Mouse (Mus musculus): ENCODE measurements around the gene Gas7. TPM values are rescaled to one million over a fixed set of nuclear protein-coding genes. Genes with fewer than 3 reads are reported as not detected.

Gene Gas7
- total and polyA plus RNA-seq, 2 experiments: 1.5 to 1.7 TPM

GRCm38 (mm10) chr11:67455527-67455981 is 317 bp downstream of the Gas7 start:
- Histone ChIP-seq H3K4me1 (ENCODE audit: control insufficient read depth, insufficient read depth, low read length) (no peaks in the 10 kb centered on the region), H3K9ac (ENCODE audit: low read depth, low read length) (peak overlapping the region; percentile 48), H3K27me3 (ENCODE audit: control insufficient read depth, insufficient read depth, low read length) (peaks cover 12% of the 10 kb centered on the region), H3K27ac (replicated peaks; ENCODE audit: insufficient read depth, low read depth, low read length) (no peak overlapping the region), H3K36me3 (ENCODE audit: control insufficient read depth, insufficient read depth, low read length) (no peaks in the 10 kb centered on the region), H3K4me3 (ENCODE audit: insufficient read depth, low read depth, low read length) (peak overlapping the region; percentile 75; the same call in 1 of the 2 replicates), H3K79me2 (ENCODE audit: control insufficient read depth, insufficient read depth, low read length) (no peaks in the 10 kb centered on the region)
- 5% methylated on average over 42 of the region's 42 CpGs for WGBS
- DNase-seq (ENCODE audit: extremely low read depth, low read depth, low spot score): no peak
- TF ChIP-seq POLR2A (IDR thresholded peaks at IDR 0.05; ENCODE audit: extremely low read depth, insufficient read depth, low read length) (no peak), CTCF (IDR thresholded peaks at IDR 0.05; ENCODE audit: low read depth, low read length) (no peak)

- H3K36me3 ChIP-seq (ENCODE audit: control insufficient read depth, insufficient read depth, low read length): no peaks in the 10 kb centered on the region
- TF ChIP-seq POLR2A (IDR thresholded peaks at IDR 0.05; ENCODE audit: extremely low read depth, insufficient read depth, low read length) (no peak), CTCF (IDR thresholded peaks at IDR 0.05; ENCODE audit: low read depth, low read length) (no peak)
- H3K4me3 ChIP-seq (ENCODE audit: insufficient read depth, low read depth, low read length): peak overlapping the region; percentile 75; the same call in 1 of the 2 replicates
- no peak for DNase-seq (ENCODE audit: extremely low read depth, low read depth, low spot score)
- peak overlapping the region; percentile 34; the same call in 1 of the 2 replicates for H3K9ac ChIP-seq (ENCODE audit: low read depth, low read length)
- H3K79me2 ChIP-seq (ENCODE audit: control insufficient read depth, insufficient read depth, low read length): no peaks in the 10 kb centered on the region
- H3K4me1 ChIP-seq (ENCODE audit: control insufficient read depth, insufficient read depth, low read length): no peaks in the 10 kb centered on the region
- peaks cover 12% of the 10 kb centered on the region for H3K27me3 ChIP-seq (ENCODE audit: control insufficient read depth, insufficient read depth, low read length)
- 48% methylated on average over 7 of the region's 7 CpGs for WGBS
- H3K27ac ChIP-seq (replicated peaks; ENCODE audit: insufficient read depth, low read depth, low read length): no peak overlapping the region
Observed at GRCm38 (mm10) chr11:67456029-67456428, 792 bp downstream of the Gas7 start.

DNA sequence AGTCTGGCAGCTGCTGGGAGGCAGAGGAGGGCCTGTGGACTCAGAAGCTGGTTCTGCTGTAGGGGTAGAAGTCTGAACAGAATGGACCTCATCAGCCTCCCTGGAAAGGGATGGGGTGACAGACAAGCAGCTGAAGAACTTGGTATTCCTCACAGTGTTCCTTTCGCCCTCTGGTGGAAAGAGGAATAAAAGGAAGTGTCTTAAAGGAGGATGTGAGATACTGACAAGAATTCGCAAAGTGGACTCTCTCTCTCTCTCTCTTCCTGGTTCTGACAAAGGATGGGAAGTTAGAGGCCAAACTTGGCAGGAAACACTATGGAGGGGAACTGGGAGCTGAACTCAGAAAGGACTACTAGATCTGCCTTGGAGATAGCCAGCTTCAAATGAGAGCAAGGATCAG is 2.9 kb downstream of the Gas7 start:
- Histone ChIP-seq H3K4me1 (ENCODE audit: control insufficient read depth, insufficient read depth, low read length) (no peaks in the 10 kb centered on the region), H3K4me3 (ENCODE audit: insufficient read depth, low read depth, low read length) (no peak overlapping the region), H3K27ac (replicated peaks; ENCODE audit: insufficient read depth, low read depth, low read length) (no peak overlapping the region), H3K36me3 (ENCODE audit: control insufficient read depth, insufficient read depth, low read length) (no peaks in the 10 kb centered on the region), H3K9ac (ENCODE audit: low read depth, low read length) (no peak overlapping the region), H3K79me2 (ENCODE audit: control insufficient read depth, insufficient read depth, low read length) (no peaks in the 10 kb centered on the region), H3K27me3 (ENCODE audit: control insufficient read depth, insufficient read depth, low read length) (peaks cover 12% of the 10 kb centered on the region)
- DNase-seq (ENCODE audit: extremely low read depth, low read depth, low spot score): peak; percentile 17
- TF ChIP-seq POLR2A (IDR thresholded peaks at IDR 0.05; ENCODE audit: extremely low read depth, insufficient read depth, low read length) (no peak), CTCF (IDR thresholded peaks at IDR 0.05; ENCODE audit: low read depth, low read length) (no peak)
- 68% methylated on average over 2 of the region's 2 CpGs for WGBS

DNA sequence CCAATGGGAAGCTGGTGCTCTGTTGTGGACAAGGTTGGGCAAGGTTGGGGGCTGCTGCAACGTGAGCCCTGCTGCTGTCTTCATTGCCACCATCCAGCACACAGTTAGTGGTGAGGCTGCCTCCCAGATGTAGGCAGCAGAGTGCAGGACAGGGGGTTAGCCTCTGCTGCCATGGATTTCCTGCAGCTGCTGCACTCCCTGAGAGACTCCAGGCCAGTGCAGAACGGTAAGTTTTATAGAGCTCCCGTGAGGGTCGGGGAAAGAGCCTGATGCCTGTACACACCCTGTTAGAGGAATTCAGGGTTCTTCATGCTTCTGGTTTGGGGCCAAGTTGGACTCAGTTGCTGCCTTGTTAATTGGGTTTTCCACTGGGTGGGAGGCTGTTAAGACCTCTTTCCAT is 11.9 kb downstream of the Gas7 start:
- no peaks in the 10 kb centered on the region; the same call in 1 of the 2 replicates for H3K79me2 ChIP-seq (ENCODE audit: control insufficient read depth, insufficient read depth, low read length)
- H3K27ac ChIP-seq (replicated peaks; ENCODE audit: insufficient read depth, low read depth, low read length): no peak overlapping the region
- DNase-seq (ENCODE audit: extremely low read depth, low read depth, low spot score): no peak
- 72% methylated on average over 4 of the region's 4 CpGs for WGBS
- no peaks in the 10 kb centered on the region for H3K27me3 ChIP-seq (ENCODE audit: control insufficient read depth, insufficient read depth, low read length)
- H3K9ac ChIP-seq (ENCODE audit: low read depth, low read length): no peak overlapping the region
- H3K4me3 ChIP-seq (ENCODE audit: insufficient read depth, low read depth, low read length): no peak overlapping the region
- TF ChIP-seq CTCF (IDR thresholded peaks at IDR 0.05; ENCODE audit: low read depth, low read length) (no peak), POLR2A (IDR thresholded peaks at IDR 0.05; ENCODE audit: extremely low read depth, insufficient read depth, low read length) (no peak)
- no peaks in the 10 kb centered on the region for H3K36me3 ChIP-seq (ENCODE audit: control insufficient read depth, insufficient read depth, low read length)
- H3K4me1 ChIP-seq (ENCODE audit: control insufficient read depth, insufficient read depth, low read length): no peaks in the 10 kb centered on the region

DNA sequence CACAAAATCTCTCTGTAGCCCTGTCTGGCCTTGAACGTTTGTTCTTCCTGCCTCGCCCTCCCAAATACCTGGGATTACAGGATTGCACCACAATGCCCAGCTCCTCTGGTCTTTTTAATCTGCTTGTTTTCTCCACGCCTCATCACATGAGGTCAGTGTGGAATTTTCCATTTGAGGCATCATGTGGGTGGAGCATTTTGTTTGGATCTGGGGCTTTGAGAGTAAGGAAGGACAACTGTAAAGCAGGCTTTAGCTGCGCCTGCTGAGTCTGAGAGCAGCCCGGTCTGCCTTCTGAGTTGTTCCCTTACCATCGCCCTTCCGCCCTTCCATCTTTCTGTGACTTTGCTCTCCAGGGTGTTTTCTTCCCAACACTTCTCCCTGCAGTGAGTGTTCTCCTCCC is 13.6 kb downstream of the Gas7 start:
- no peak for DNase-seq (ENCODE audit: extremely low read depth, low read depth, low spot score)
- TF ChIP-seq CTCF (IDR thresholded peaks at IDR 0.05; ENCODE audit: low read depth, low read length) (no peak), POLR2A (IDR thresholded peaks at IDR 0.05; ENCODE audit: extremely low read depth, insufficient read depth, low read length) (no peak)
- Histone ChIP-seq H3K27me3 (ENCODE audit: control insufficient read depth, insufficient read depth, low read length) (no peaks in the 10 kb centered on the region), H3K36me3 (ENCODE audit: control insufficient read depth, insufficient read depth, low read length) (no peaks in the 10 kb centered on the region), H3K4me3 (ENCODE audit: insufficient read depth, low read depth, low read length) (no peak overlapping the region), H3K79me2 (ENCODE audit: control insufficient read depth, insufficient read depth, low read length) (no peaks in the 10 kb centered on the region; the same call in 1 of the 2 replicates), H3K4me1 (ENCODE audit: control insufficient read depth, insufficient read depth, low read length) (no peaks in the 10 kb centered on the region), H3K27ac (replicated peaks; ENCODE audit: insufficient read depth, low read depth, low read length) (no peak overlapping the region), H3K9ac (ENCODE audit: low read depth, low read length) (no peak overlapping the region)
- WGBS: 74% methylated on average over 7 of the region's 7 CpGs

DNA sequence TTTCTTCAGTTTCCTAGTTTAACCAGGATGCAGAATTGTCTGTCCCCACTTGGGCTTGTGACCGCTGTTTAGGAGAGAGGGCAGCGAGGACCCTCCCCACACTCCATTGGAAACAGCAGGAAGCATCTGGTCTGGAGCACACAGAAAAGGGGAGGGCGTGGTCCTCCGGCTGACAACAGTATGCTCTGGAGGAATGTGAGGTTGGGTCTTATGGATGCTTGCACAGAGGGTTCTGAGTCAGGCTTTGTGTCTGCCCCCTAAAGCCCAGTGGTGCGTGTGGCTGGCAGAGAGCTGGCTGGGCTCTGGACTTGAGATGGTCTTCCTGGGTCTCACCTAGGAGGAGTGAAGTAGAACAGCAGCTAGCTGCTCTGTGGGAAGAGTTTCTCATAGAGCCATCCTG is 19.4 kb downstream of the Gas7 start:
- no peak overlapping the region for H3K27ac ChIP-seq (replicated peaks; ENCODE audit: insufficient read depth, low read depth, low read length)
- 94% methylated on average over 5 of the region's 5 CpGs for WGBS
- no peak for DNase-seq (ENCODE audit: extremely low read depth, low read depth, low spot score)
- H3K4me3 ChIP-seq (ENCODE audit: insufficient read depth, low read depth, low read length): no peak overlapping the region
- H3K36me3 ChIP-seq (ENCODE audit: control insufficient read depth, insufficient read depth, low read length): no peaks in the 10 kb centered on the region
- H3K27me3 ChIP-seq (ENCODE audit: control insufficient read depth, insufficient read depth, low read length): no peaks in the 10 kb centered on the region
- H3K79me2 ChIP-seq (ENCODE audit: control insufficient read depth, insufficient read depth, low read length): no peaks in the 10 kb centered on the region; the same call in 1 of the 2 replicates
- H3K4me1 ChIP-seq (ENCODE audit: control insufficient read depth, insufficient read depth, low read length): no peaks in the 10 kb centered on the region
- TF ChIP-seq POLR2A (IDR thresholded peaks at IDR 0.05; ENCODE audit: extremely low read depth, insufficient read depth, low read length): no peak
- no peak for TF ChIP-seq CTCF (IDR thresholded peaks at IDR 0.05; ENCODE audit: low read depth, low read length)
- H3K9ac ChIP-seq (ENCODE audit: low read depth, low read length): no peak overlapping the region

All from liver, adult 2 months (tissue).